Mouse (Mus musculus) MEL (cell line): ENCODE measurements around the gene Pqlc2. TPM values are rescaled to one million over a fixed set of nuclear protein-coding genes. Genes with fewer than 3 reads are reported as not detected.

ENCODE experiments used
- polyA plus RNA-seq, 2 experiments: library from polyadenylated mRNA; stranded (reverse) in 1 of 2; unstranded in 1 of 2; fragments of >175 nt in 1 of 2; fragments of >200 nt in 1 of 2; gene quantifications; 2 replicates each; pipeline versions ENCODE4 v1.2.1 to v1.2.4; 2012; ENCODE audit warnings: low replicate concordance in 2 of 2, low read depth in 1 of 2; ENCODE audit not compliant: insufficient read length in 2 of 2, insufficient read depth in 1 of 2, missing spikeins in 1 of 2
- total RNA-seq: library from RNA; depleted of rRNA; stranded (reverse); fragments of 300-350 nt; gene quantifications from 2 replicates; pipeline ENCODE4 v1.2.3, GENCODE M21; 2012; rRNA removed

Gene Pqlc2
- total and polyA plus RNA-seq, 3 experiments, result 5.2 to 12.0 TPM; not detected in 1

Other genes with a start within 250 kb of the Pqlc2 start
- gene Htr6, start 235.1 kb downstream of the Pqlc2 start, total RNA-seq, result 0.08 TPM in 1 of 2 replicates, not detected in the other
- gene Htr6, start 235.1 kb downstream of the Pqlc2 start, polyA plus RNA-seq, result not detected
- not detected in 2 replicates for gene Nbl1, start 217.7 kb downstream of the Pqlc2 start, total RNA-seq
- gene Nbl1, start 217.7 kb downstream of the Pqlc2 start, polyA plus RNA-seq, result under 1 TPM in 1 of 2 experiments, not detected in 1; 0.14 TPM
- gene Minos1, start 179.6 kb downstream of the Pqlc2 start, total RNA-seq, result 163 and 183 TPM in 2 replicates
- 100 to 1,000 TPM in 1 of 2 experiments, not detected in 1; 401 TPM for gene Minos1, start 179.6 kb downstream of the Pqlc2 start, polyA plus RNA-seq
- gene Capzb, start 117.8 kb downstream of the Pqlc2 start, total RNA-seq, result 91.2 and 103 TPM in 2 replicates
- 100 to 1,000 TPM in 1 of 2 experiments, not detected in 1; 354 TPM for gene Capzb, start 117.8 kb downstream of the Pqlc2 start, polyA plus RNA-seq
- gene Akr7a5, start within 50 bp of the Pqlc2 start, total RNA-seq, result 30.1 and 39.4 TPM in 2 replicates
- gene Akr7a5, start within 50 bp of the Pqlc2 start, polyA plus RNA-seq, result 10 to 100 TPM in 1 of 2 experiments, not detected in 1; 43.2 TPM
- 320 and 353 TPM in 2 replicates for gene Mrto4, start 41.9 kb upstream of the Pqlc2 start, total RNA-seq
- 100 to 1,000 TPM in 1 of 2 experiments, not detected in 1; 253 TPM for gene Mrto4, start 41.9 kb upstream of the Pqlc2 start, polyA plus RNA-seq
- 40.1 and 50.4 TPM in 2 replicates for gene Emc1, start 41.9 kb upstream of the Pqlc2 start, total RNA-seq
- gene Emc1, start 41.9 kb upstream of the Pqlc2 start, polyA plus RNA-seq, result 10 to 100 TPM in 1 of 2 experiments, not detected in 1; 17.3 TPM
- gene Ubr4, start 41.9 kb upstream of the Pqlc2 start, total RNA-seq, result 81.9 and 94.9 TPM in 2 replicates
- gene Ubr4, start 41.9 kb upstream of the Pqlc2 start, polyA plus RNA-seq, result 100 to 1,000 TPM; 177 to 270 TPM
- gene Iffo2, start 219.8 kb upstream of the Pqlc2 start, total RNA-seq, result 0.95 and 1.3 TPM in 2 replicates
- 1 to 10 TPM in 1 of 2 experiments, not detected in 1; 2.7 TPM for gene Iffo2, start 219.8 kb upstream of the Pqlc2 start, polyA plus RNA-seq